Mouse (Mus musculus) E14TG2a.4 (cell line): Measurements from ENCODE around the gene Stx6.
A peak's percentile ranks its signal among the peaks of the same experiment; 100 is the strongest.

Source experiments
- CTCF ChIP-seq: conservative IDR thresholded peaks from 2 replicates; pipeline ENCODE4 v1.5.1; 2014; ENCODE audit warnings: low read length
- NANOG ChIP-seq: IDR thresholded peaks from 2 replicates; pipeline ENCODE4 v1.6.1; 2014; ENCODE audit warnings: borderline replicate concordance, low read length, mixed read lengths

- TF ChIP-seq CTCF: no peak
- TF ChIP-seq NANOG: peak; percentile 31; the same call in 1 of the 2 replicates
Observed at GRCm38 (mm10) chr1:155109387-155110350, 48.8 kb upstream of the Stx6 start.
